Mouse (Mus musculus) E14TG2a.4 (cell line): ENCODE measurements at regions not wholly inside any gene's neighbourhood (a gene's known extent, or its start where the extent isn't known, plus 50 kb on each side); places are given as distances from the start of the nearest gene placed in this dataset.
"Not testable (repeated sequence)": the region's sequence is repeated elsewhere in the genome, so short reads cannot be mapped to it uniquely, and the experiment has no call there.

Experiments used
- H3K27me3 ChIP-seq: 2 replicates; pipeline ENCODE4 v1.6.1; 2014; ENCODE audit warnings: low read length, control low read depth; ENCODE audit not compliant: insufficient read depth
- H3K36me3 ChIP-seq: 2 replicates; pipeline ENCODE4 v1.6.1; 2014; ENCODE audit warnings: low read length, control low read depth; ENCODE audit not compliant: insufficient read depth
- H3K4me1 ChIP-seq: replicated peaks from 2 replicates; pipeline ENCODE4 v1.6.1; 2014; ENCODE audit warnings: low read depth, low read length, control low read depth
- H3K4me3 ChIP-seq: replicated peaks from 2 replicates; pipeline ENCODE4 v1.5.1; 2014; ENCODE audit warnings: mild to moderate bottlenecking, low read length
- H3K9me3 ChIP-seq: 2 replicates; pipeline ENCODE4 v1.6.1; 2014; ENCODE audit warnings: low read length, control low read depth

DNA sequence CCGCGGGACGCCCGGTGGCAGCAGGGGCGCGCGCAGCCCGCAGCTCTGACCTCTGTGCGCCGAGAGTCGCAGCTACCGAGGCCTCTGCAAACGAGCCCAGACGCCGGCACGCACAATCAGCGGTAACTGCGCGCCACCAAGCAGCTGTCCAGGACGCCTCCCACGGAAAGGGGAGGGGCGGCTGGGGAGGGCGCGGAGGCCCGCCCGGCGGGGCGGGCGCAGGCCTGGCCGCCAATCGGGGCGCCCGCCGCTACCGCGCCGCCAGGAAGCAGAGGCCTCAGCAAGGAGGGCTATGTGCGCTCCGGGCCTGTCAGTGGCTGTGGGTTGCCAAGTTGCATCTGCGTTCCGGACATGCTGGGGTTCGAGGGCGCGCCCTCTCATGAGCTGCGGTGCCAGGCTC lies 613.3 kb upstream of the Ywhaq start:
- H3K4me3 ChIP-seq, result peak overlapping the region; percentile 76
- H3K9me3 ChIP-seq, H3K27me3 ChIP-seq, H3K4me1 ChIP-seq, H3K36me3 ChIP-seq: not testable (repeated sequence)

DNA sequence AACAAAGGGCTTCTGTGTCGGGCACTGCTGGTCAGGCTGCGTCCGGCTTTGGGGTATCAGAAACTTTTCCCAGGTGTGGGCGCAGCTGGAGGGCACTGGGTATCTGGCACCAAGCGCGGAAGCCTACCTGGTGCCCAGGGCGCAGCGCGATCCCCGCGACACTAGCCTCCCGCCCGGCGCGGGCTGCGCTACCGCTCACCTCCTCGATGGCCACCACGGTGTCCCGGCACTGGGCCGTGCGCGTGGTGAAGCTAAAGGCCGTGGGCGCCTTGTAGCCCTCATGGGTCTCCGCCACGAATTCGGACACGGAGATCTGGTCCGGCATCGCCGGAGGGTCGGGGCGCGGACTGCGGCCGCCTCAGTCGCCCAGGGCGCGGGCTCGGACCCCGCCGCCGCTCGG lies 612.8 kb upstream of the Ywhaq start:
- not testable (repeated sequence) for H3K27me3 ChIP-seq, H3K4me1 ChIP-seq, H3K36me3 ChIP-seq, H3K9me3 ChIP-seq
- H3K4me3 ChIP-seq, result peak overlapping the region; percentile 76
